Mouse (Mus musculus) erythroblast, embryonic 14.5 days (primary cell): ENCODE results near the gene Slc16a10.

Source experiments
- GATA1 ChIP-seq: IDR thresholded peaks from 2 replicates; pipeline ENCODE4 v1.6.1; 2012; ENCODE audit warnings: low read length, inconsistent platforms, mixed read lengths
- TAL1 ChIP-seq: IDR thresholded peaks from 3 replicates; pipeline ENCODE4 v1.6.1; 2012; ENCODE audit warnings: low read length, inconsistent platforms, mixed read lengths

DNA sequence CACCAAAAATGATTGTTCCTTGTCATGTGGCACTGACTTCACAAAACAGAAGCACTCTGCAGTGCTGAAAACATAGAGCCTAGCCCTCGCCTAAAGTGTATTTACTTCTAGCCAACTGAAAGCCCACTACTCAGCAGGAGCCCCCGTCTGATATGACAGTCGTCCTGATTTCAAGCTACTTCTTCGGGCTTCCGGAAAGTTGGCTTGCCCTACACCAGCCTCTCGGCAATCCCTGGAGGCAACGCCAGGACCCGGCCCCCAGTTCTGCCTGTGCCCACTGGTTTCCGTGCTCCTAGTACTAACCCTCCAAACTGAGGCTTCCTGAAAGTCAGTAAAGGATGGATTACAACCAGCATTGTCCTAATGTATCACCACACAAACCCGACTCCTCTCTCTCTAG, 29.8 kb downstream of the Slc16a10 start:
- TF ChIP-seq GATA1 (no peak), TAL1 (no peak)
